Mouse (Mus musculus) intestine, embryonic 16.5 days (tissue): ENCODE measurements around the gene Sphk1. TPM values are rescaled to one million over a fixed set of nuclear protein-coding genes. Genes with fewer than 3 reads are reported as not detected.

Source experiments
- ATAC-seq: fragments of 200-750 bp; cut with Nextera tagmentation; 2 replicates; pipeline ENCODE4 v1.8.0; 2017; ENCODE audit warnings: moderate TSS enrichment, moderate library complexity
- H3K27ac ChIP-seq: fragments of 300-500 bp; sonication (generic); 2 replicates; pipeline ENCODE4 v1.5.1; 2014; ENCODE audit warnings: mild to moderate bottlenecking, low read length
- H3K27me3 ChIP-seq: fragments of 300-500 bp; sonication (generic); replicated peaks from 2 replicates; pipeline ENCODE4 v1.6.1; 2014; ENCODE audit warnings: low read length, control low read depth, mixed read lengths; ENCODE audit not compliant: control insufficient read depth, insufficient read depth
- H3K36me3 ChIP-seq: fragments of 300-500 bp; sonication (generic); 2 replicates; pipeline ENCODE4 v1.6.1; 2014; ENCODE audit warnings: low read length, control low read depth; ENCODE audit not compliant: control insufficient read depth, insufficient read depth
- H3K4me1 ChIP-seq: fragments of 300-500 bp; sonication (generic); 2 replicates; pipeline ENCODE4 v1.6.1; 2014; ENCODE audit warnings: low read length, control low read depth, mixed read lengths; ENCODE audit not compliant: control insufficient read depth, insufficient read depth
- H3K4me2 ChIP-seq: fragments of 300-500 bp; sonication (generic); 2 replicates; pipeline ENCODE4 v1.6.1; 2014; ENCODE audit warnings: low read depth, low read length, control low read depth
- H3K4me3 ChIP-seq: fragments of 300-500 bp; sonication (generic); 2 replicates; pipeline ENCODE4 v1.5.1; 2014; ENCODE audit warnings: mild to moderate bottlenecking, low read length
- H3K9ac ChIP-seq: fragments of 300-500 bp; sonication (generic); 2 replicates; pipeline ENCODE4 v1.6.1; 2014; ENCODE audit warnings: low read depth, low read length
- H3K9me3 ChIP-seq: fragments of 300-500 bp; sonication (generic); 2 replicates; pipeline ENCODE4 v1.6.1; 2016; ENCODE audit warnings: low read length, control low read depth; ENCODE audit not compliant: control insufficient read depth
- WGBS: fragments of 180-500 bp; shearing (Covaris S2); extraction: QIAGEN DNeasy Blood & Tissue Kit; methylation state at CpG from one replicate; pipeline ENCODE4 v1.1.7; 2014; 5-methylcytosine and 5-hydroxymethylcytosine counted together
- polyA plus RNA-seq: library from polyadenylated mRNA; unstranded; fragments of >200 nt; fragmentation: Nextera tagmentation; extraction: Ambion mirVana; gene quantifications from 2 replicates; pipeline ENCODE4 v1.2.1, GENCODE M21; 2015

Gene Sphk1
- polyA plus RNA-seq, 1 experiment from 2014 or later, result 5.2 TPM

DNA sequence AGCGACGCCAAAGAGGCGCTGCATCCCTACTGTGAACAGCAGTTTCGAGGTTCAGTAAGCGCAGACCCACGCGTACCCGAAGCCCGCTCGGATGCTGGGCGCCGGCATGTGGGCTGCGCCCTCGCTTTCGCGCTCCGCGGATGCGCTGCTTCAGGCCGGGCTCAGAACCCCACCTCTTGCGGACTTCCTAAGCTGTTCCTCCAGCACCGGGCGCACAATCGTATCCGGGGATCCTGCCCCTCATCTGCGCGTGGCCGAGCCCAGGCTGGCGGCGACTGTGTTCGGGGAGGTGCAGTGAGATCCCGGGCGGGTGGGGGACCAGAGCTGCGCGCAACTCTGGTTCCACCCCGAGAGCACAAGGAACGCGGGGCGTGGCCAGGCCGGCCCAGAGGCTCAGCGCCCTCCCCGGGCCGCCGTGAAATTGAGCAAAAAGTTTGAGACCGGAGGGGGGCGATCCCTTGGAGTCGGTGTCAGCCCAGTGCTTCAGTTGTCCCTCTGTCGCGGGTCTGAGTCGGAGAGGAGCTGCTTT, 2.1 kb downstream of the Sphk1 start:
- H3K27me3 ChIP-seq, result peaks cover 33% of the 10 kb centered on the region
- peak overlapping the region; percentile 70 for H3K9ac ChIP-seq
- ATAC-seq, result peak; percentile 72
- no peaks in the 10 kb centered on the region for H3K36me3 ChIP-seq
- WGBS, result under 1% methylated on average over 50 of the region's 50 CpGs
- peak overlapping the region; percentile 59 for H3K4me3 ChIP-seq
- no peaks in the 10 kb centered on the region for H3K9me3 ChIP-seq
- H3K27ac ChIP-seq, result no peak overlapping the region
- peak overlapping the region; percentile 96 for H3K4me2 ChIP-seq
- H3K4me1 ChIP-seq, result peaks cover 31% of the 10 kb centered on the region

DNA sequence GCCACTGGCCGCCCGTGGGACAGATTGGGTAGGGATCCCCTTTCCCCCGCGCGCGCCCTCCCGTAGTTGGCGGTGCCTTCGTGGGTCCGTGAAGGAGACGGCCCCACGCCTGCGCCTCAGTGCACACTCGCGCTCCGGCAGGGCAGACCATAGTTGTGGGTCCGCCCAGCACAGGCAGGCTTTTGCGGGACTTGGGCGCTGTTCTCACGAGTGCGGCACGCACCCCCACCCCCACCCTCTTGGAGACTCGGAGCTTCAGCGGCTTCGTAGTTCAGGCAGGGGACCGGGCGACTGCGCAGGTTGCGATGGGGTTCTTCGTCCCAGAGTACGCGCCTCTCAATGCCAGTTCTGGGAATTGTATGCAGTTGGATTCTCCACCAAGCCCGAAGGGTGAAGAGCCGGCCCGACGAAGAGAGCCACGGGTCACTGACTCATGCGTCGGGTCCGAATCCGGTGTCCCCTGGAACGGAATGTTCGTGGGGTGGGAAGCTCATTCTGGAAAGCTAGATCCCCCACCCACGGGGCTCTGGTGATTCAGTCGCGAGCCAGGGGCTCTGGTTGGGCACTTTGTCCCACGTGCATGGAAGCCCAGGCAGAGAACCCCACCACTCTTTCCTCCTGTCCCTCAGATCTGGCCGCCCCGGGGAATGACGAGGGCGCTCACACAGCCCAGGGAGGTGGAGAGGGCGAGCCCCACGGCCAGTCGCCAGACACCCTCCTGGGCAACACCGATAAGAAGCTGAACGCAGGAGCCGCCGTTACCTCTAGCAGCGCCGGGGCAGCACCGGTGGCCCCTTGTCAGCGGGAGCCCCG, 2.8 kb downstream of the Sphk1 start:
- Histone ChIP-seq H3K4me1 (peaks cover 31% of the 10 kb centered on the region), H3K36me3 (no peaks in the 10 kb centered on the region), H3K9me3 (no peaks in the 10 kb centered on the region), H3K4me3 (peak overlapping the region; percentile 59), H3K27ac (no peak overlapping the region), H3K27me3 (peaks cover 33% of the 10 kb centered on the region), H3K4me2 (peak overlapping the region; percentile 96), H3K9ac (peak overlapping the region; percentile 70)
- under 1% methylated on average over 63 of the region's 63 CpGs for WGBS
- peak; percentile 64 for ATAC-seq

DNA sequence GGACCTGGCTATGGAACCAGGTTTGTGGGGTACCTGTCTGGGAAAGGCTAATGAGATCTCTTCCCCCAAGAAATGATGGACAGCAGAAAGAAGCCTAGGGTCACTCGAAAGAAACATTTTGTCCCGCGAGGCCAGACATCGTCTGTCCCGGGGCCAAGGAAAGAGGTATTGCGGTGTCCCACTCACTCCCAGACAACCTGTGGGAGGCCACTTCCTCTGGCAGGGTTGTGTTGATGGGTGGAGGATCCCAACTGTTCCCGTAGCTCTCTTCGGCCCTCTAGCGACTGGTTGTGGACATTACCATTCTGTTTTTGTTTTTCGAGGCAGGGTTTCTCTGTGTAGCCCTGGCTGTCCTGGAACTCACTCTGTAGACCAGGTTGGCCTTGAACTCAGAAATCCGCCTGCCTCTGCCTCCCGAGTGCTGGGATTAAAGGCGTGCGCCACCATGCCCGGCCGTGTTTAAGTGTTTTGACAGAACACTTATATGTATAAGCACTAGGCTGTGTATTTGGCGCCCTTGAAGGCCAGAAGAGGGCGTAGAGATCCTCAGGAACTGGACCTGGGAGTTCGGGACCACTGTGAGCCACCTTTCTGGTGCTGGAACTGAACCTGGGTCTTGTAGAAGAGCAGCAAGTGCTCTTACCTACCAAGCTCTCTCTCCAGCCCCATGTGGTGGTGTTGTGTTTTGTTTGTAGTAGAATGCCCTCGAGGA, 3.6 kb downstream of the Sphk1 start:
- Histone ChIP-seq H3K4me2 (peak overlapping the region; percentile 96), H3K27ac (no peak overlapping the region), H3K4me1 (peaks cover 31% of the 10 kb centered on the region), H3K4me3 (peak overlapping the region; percentile 59), H3K9me3 (no peaks in the 10 kb centered on the region), H3K36me3 (0 out of 2 replicates have a peak, but pooled peaks cover 5% of the 10 kb centered on the region), H3K27me3 (peaks cover 33% of the 10 kb centered on the region), H3K9ac (peak overlapping the region; percentile 70; the same call in 1 of the 2 replicates)
- 17% methylated on average over 20 of the region's 20 CpGs for WGBS
- peak; percentile 71 for ATAC-seq

DNA sequence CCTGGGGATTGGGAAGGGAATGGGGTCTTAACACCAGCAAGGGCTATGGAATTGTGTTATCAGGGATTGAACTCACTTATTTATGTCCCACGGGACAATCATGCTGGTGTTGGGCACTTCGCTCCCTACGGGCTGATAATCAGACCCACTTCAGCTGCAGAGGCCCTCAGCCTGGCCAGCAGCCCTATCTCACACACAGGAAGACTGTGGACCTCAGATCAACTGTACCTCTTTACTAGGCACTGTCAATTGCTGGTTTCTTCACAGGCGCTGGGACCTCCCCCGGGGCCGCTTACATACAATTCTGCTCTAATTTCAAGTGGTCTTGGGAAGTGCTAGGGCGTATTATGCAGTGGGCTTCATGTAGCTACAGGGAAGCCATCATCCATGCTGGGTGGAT, 6.0 kb downstream of the Sphk1 start:
- H3K9ac ChIP-seq, result 0 out of 2 replicates have a peak overlapping the region, but pooled peaks have one; percentile 3
- H3K27me3 ChIP-seq, result peaks cover 22% of the 10 kb centered on the region
- no peak overlapping the region for H3K4me2 ChIP-seq
- H3K4me1 ChIP-seq, result peaks cover 20% of the 10 kb centered on the region
- H3K9me3 ChIP-seq, result no peaks in the 10 kb centered on the region
- no peak for ATAC-seq
- WGBS, result 89% methylated on average over 7 of the region's 7 CpGs
- H3K27ac ChIP-seq, result no peak overlapping the region
- no peak overlapping the region for H3K4me3 ChIP-seq
- 0 out of 2 replicates have a peak, but pooled peaks cover 7% of the 10 kb centered on the region for H3K36me3 ChIP-seq

DNA sequence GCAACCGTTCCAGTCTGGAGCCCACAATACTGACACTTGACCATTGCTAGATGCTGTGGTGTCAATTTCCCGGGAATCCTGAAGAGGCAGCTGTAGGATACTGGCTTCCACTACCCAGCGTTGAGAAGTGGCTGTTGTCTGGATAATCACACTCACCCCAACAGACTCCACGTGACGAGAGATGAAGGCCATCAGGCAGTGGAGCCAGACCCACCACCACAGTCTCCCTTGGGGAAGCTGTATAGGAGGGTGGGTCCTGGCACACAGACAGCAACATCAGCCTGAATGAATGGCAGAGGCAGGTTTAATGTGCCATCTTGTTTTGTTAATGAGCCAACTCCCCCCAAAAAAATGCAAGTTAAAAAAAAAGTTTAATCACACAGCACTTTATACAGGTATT, 6.7 kb downstream of the Sphk1 start:
- peaks cover 13% of the 10 kb centered on the region for H3K4me1 ChIP-seq
- no peak overlapping the region for H3K9ac ChIP-seq
- H3K9me3 ChIP-seq, result no peaks in the 10 kb centered on the region
- H3K4me2 ChIP-seq, result no peak overlapping the region
- no peak for ATAC-seq
- no peak overlapping the region for H3K27ac ChIP-seq
- H3K36me3 ChIP-seq, result 0 out of 2 replicates have a peak, but pooled peaks cover 7% of the 10 kb centered on the region
- WGBS, result 78% methylated on average over 5 of the region's 5 CpGs
- H3K4me3 ChIP-seq, result no peak overlapping the region
- peaks cover 17% of the 10 kb centered on the region for H3K27me3 ChIP-seq

DNA sequence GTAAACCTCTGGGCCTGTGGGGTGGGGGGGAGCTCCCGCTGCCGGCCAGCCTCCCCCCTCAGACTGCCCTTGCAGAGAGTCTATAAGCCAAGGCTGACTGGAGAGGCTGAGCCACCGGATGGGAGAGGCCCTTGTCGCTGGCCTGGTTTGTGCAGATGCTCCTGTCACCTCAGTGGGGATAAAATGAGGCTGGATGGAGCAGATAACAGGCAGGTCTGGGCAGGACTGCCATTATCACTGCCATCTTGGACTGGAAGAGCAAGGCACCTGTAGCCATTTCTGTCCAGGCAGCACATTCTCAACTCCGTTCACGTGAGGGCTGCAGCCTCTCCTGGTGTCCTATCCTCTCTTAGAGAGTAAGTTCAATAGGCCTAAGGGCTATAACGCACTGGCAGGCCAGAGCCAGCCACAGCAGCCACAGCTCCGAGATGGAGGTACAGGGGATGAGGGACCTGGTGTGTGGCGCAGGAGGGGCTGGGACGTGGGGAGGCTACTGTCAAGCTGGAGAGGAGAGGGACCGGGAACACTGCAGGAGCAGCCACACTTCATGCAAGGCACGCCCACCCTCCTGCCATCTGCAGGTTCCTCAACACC, 7.5 kb downstream of the Sphk1 start:
- peaks cover 9% of the 10 kb centered on the region for H3K4me1 ChIP-seq
- whole genome bisulfite sequencing, result 84% methylated on average over 12 of the region's 12 CpGs
- H3K9ac ChIP-seq, result no peak overlapping the region
- H3K9me3 ChIP-seq, result no peaks in the 10 kb centered on the region
- H3K27me3 ChIP-seq, result peaks cover 9% of the 10 kb centered on the region
- no peak overlapping the region for H3K27ac ChIP-seq
- no peak overlapping the region for H3K4me2 ChIP-seq
- no peak for ATAC-seq
- H3K4me3 ChIP-seq, result no peak overlapping the region
- H3K36me3 ChIP-seq, result 0 out of 2 replicates have a peak, but pooled peaks cover 7% of the 10 kb centered on the region

DNA sequence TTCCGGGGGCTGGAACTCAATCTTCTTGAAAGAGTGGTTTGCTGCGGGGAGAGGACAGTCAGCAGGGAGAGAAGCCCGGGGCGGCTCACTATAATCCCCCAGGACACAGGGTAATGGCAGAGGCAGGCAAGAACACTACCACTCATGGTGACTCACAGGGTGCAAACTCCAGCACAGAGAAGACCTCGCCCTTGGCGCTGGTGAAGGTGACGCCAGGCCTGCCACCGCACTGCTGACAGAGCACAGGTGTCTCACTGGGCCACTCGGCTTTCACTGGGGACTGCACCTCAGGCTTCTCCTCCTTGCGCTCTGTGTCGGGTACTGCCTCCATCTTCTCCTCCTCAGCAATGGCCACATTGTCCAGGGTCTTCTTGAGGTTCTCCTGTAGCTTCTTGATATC, 10.5 kb downstream of the Sphk1 start:
- Histone ChIP-seq H3K27ac (no peak overlapping the region), H3K9me3 (no peaks in the 10 kb centered on the region), H3K4me1 (no peaks in the 10 kb centered on the region), H3K36me3 (peaks cover 24% of the 10 kb centered on the region), H3K4me2 (no peak overlapping the region), H3K4me3 (no peak overlapping the region), H3K27me3 (no peaks in the 10 kb centered on the region), H3K9ac (no peak overlapping the region)
- ATAC-seq, result no peak
- WGBS, result 92% methylated on average over 11 of the region's 11 CpGs

DNA sequence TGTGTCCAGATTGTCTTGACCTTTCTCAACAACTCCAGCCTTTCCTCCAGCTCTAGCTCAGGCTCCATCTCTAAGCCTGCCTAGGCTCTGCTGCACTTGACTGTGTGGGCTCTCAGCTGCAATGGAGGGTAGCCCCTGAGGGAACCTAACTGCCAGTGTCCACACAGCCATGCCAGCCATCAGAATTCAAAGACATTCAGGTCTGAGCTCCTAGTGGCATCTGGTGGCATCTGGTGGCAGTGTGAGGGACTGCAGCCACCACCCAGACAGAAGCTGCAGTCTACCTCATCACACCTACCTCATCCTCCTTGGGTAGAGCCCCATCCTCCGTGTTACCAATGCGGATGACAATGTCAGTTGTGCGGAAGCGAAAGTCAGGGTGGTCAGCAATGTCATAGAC, 12.4 kb downstream of the Sphk1 start:
- H3K27ac ChIP-seq, result no peak overlapping the region
- ATAC-seq, result no peak
- H3K9ac ChIP-seq, result no peak overlapping the region
- H3K36me3 ChIP-seq, result peaks cover 24% of the 10 kb centered on the region
- H3K9me3 ChIP-seq, result no peaks in the 10 kb centered on the region
- H3K4me1 ChIP-seq, result no peaks in the 10 kb centered on the region
- no peak overlapping the region for H3K4me3 ChIP-seq
- no peaks in the 10 kb centered on the region for H3K27me3 ChIP-seq
- no peak overlapping the region for H3K4me2 ChIP-seq
- 73% methylated on average over 4 of the region's 4 CpGs for WGBS
